Mouse (Mus musculus): Measurements from ENCODE around the gene Cox14. TPM values are rescaled to one million over a fixed set of nuclear protein-coding genes. Genes with fewer than 3 reads are reported as not detected.

The Cox14 gene
- total and polyA plus RNA-seq, 2 experiments from 2014 or later: 69.0 to 177 TPM

- WGBS: under 1% methylated on average over 65 of the region's 71 CpGs
- peak; percentile 97 for ATAC-seq
- peak; percentile 98 for DNase-seq
- H3K4me1 ChIP-seq (ENCODE audit: insufficient read depth): peaks cover 20% of the 10 kb centered on the region
- peak; percentile 90 for TF ChIP-seq CTCF (IDR thresholded peaks at IDR 0.05; ENCODE audit: low read depth)
- no peaks in the 10 kb centered on the region for H3K27me3 ChIP-seq (ENCODE audit: insufficient read depth, low read length)
- H3K9me3 ChIP-seq (ENCODE audit: low read length): no peaks in the 10 kb centered on the region
- H3K4me2 ChIP-seq (ENCODE audit: low read depth): peak within 1 kb of the TSS; percentile 83
- peaks cover 46% of the 10 kb centered on the region for H3K36me3 ChIP-seq (ENCODE audit: insufficient read depth)
- peak within 1 kb of the TSS; percentile 97 for H3K9ac ChIP-seq
- H3K4me3 ChIP-seq (ENCODE audit: low read depth, low read length): peak within 1 kb of the TSS; percentile 97
- H3K27ac ChIP-seq (ENCODE audit: low read depth, low read length): peak within 1 kb of the TSS; percentile 98
Measured at GRCm38 (mm10) chr15:99701999-99702900, 23.2 kb upstream of the Cox14 start, which contains the start of gene Smarcd1. Gene Smarcd1 (plus strand): TSS chr15:99702129.

GRCm38 (mm10) chr15:99703104-99703503 lies 22.3 kb upstream of the Cox14 start:
- ATAC-seq (no peak), DNase-seq (no peak)
- Histone ChIP-seq H3K4me2 (ENCODE audit: low read depth) (peak overlapping the region; percentile 83), H3K9me3 (ENCODE audit: low read length) (no peaks in the 10 kb centered on the region), H3K27ac (ENCODE audit: low read depth, low read length) (peak overlapping the region; percentile 98), H3K27me3 (ENCODE audit: insufficient read depth, low read length) (no peaks in the 10 kb centered on the region), H3K4me1 (ENCODE audit: insufficient read depth) (peaks cover 20% of the 10 kb centered on the region), H3K4me3 (ENCODE audit: low read depth, low read length) (peak overlapping the region; percentile 97), H3K9ac (peak overlapping the region; percentile 97), H3K36me3 (ENCODE audit: insufficient read depth) (peaks cover 49% of the 10 kb centered on the region)
- 64% methylated on average over 9 of the region's 9 CpGs for WGBS
- no peak for TF ChIP-seq CTCF (IDR thresholded peaks at IDR 0.05; ENCODE audit: low read depth)

GRCm38 (mm10) chr15:99703676-99704040 lies 21.8 kb upstream of the Cox14 start:
- H3K36me3 ChIP-seq (ENCODE audit: insufficient read depth): peaks cover 51% of the 10 kb centered on the region
- no peak for ATAC-seq

GRCm38 (mm10) chr15:99704041-99704681 lies 21.3 kb upstream of the Cox14 start:
- H3K9me3 ChIP-seq (ENCODE audit: low read length): no peaks in the 10 kb centered on the region
- peaks cover 20% of the 10 kb centered on the region for H3K4me1 ChIP-seq (ENCODE audit: insufficient read depth)
- H3K27ac ChIP-seq (ENCODE audit: low read depth, low read length): peak overlapping the region; percentile 98; the same call in 1 of the 2 replicates
- peak overlapping the region; percentile 22 for H3K4me3 ChIP-seq (ENCODE audit: low read depth, low read length)
- H3K27me3 ChIP-seq (ENCODE audit: insufficient read depth, low read length): no peaks in the 10 kb centered on the region
- no peak for TF ChIP-seq CTCF (IDR thresholded peaks at IDR 0.05; ENCODE audit: low read depth)
- ATAC-seq: no peak
- 23% methylated on average over 23 of the region's 23 CpGs for WGBS
- H3K36me3 ChIP-seq (ENCODE audit: insufficient read depth): peaks cover 54% of the 10 kb centered on the region
- DNase-seq: no peak
- peak overlapping the region; percentile 83 for H3K4me2 ChIP-seq (ENCODE audit: low read depth)
- H3K9ac ChIP-seq: peak overlapping the region; percentile 97

More at GRCm38 (mm10) chr15:99703676-99704040, 21.8 kb upstream of the Cox14 start:
- no peak for DNase-seq
- no peak for TF ChIP-seq CTCF (IDR thresholded peaks at IDR 0.05; ENCODE audit: low read depth)
- no peaks in the 10 kb centered on the region for H3K9me3 ChIP-seq (ENCODE audit: low read length)
- peaks cover 20% of the 10 kb centered on the region for H3K4me1 ChIP-seq (ENCODE audit: insufficient read depth)
- H3K9ac ChIP-seq: peak overlapping the region; percentile 97; the same call in 1 of the 2 replicates
- H3K4me3 ChIP-seq (ENCODE audit: low read depth, low read length): peak overlapping the region; percentile 97
- WGBS: 61% methylated on average over 5 of the region's 5 CpGs
- H3K27me3 ChIP-seq (ENCODE audit: insufficient read depth, low read length): no peaks in the 10 kb centered on the region
- peak overlapping the region; percentile 83 for H3K4me2 ChIP-seq (ENCODE audit: low read depth)
- 0 out of 2 replicates have a peak overlapping the region, but pooled peaks have one; percentile 98 for H3K27ac ChIP-seq (ENCODE audit: low read depth, low read length)

- TF ChIP-seq CTCF (IDR thresholded peaks at IDR 0.05; ENCODE audit: low read depth): no peak
- WGBS: 35% methylated on average over 7 of the region's 7 CpGs
- Histone ChIP-seq H3K36me3 (ENCODE audit: insufficient read depth) (peaks cover 57% of the 10 kb centered on the region), H3K9me3 (ENCODE audit: low read length) (no peaks in the 10 kb centered on the region), H3K4me1 (ENCODE audit: insufficient read depth) (peaks cover 20% of the 10 kb centered on the region), H3K27ac (ENCODE audit: low read depth, low read length) (peak overlapping the region; percentile 98), H3K27me3 (ENCODE audit: insufficient read depth, low read length) (no peaks in the 10 kb centered on the region), H3K4me3 (ENCODE audit: low read depth, low read length) (peak overlapping the region; percentile 9; the same call in 1 of the 2 replicates), H3K4me2 (ENCODE audit: low read depth) (peak overlapping the region; percentile 83), H3K9ac (peak overlapping the region; percentile 97)
- ATAC-seq (no peak), DNase-seq (no peak)
Measured at GRCm38 (mm10) chr15:99704881-99705280, 20.5 kb upstream of the Cox14 start.

GRCm38 (mm10) chr15:99705440-99706048 lies 19.9 kb upstream of the Cox14 start, which contains the start of gene Gm17349:
Gene Gm17349 (minus strand): TSS chr15:99705490.
- no peak for ATAC-seq
- no peaks in the 10 kb centered on the region for H3K27me3 ChIP-seq (ENCODE audit: insufficient read depth, low read length)
- peak within 1 kb of the TSS; percentile 97 for H3K9ac ChIP-seq
- H3K4me1 ChIP-seq (ENCODE audit: insufficient read depth): peaks cover 20% of the 10 kb centered on the region
- peak within 1 kb of the TSS; percentile 98 for H3K27ac ChIP-seq (ENCODE audit: low read depth, low read length)
- H3K4me2 ChIP-seq (ENCODE audit: low read depth): peak within 1 kb of the TSS; percentile 83
- TF ChIP-seq CTCF (IDR thresholded peaks at IDR 0.05; ENCODE audit: low read depth): peak; percentile 80
- H3K36me3 ChIP-seq (ENCODE audit: insufficient read depth): peaks cover 59% of the 10 kb centered on the region
- H3K9me3 ChIP-seq (ENCODE audit: low read length): no peaks in the 10 kb centered on the region
- 65% methylated on average over 11 of the region's 11 CpGs for WGBS
- peak; percentile 72 for DNase-seq
- peak within 1 kb of the TSS; percentile 22 for H3K4me3 ChIP-seq (ENCODE audit: low read depth, low read length)
